Mouse (Mus musculus): ENCODE measurements around the gene Krt16.
"Not testable (repeated sequence)": the region's sequence is repeated elsewhere in the genome, so short reads cannot be mapped to it uniquely, and the experiment has no call there.

The Krt16 gene

DNA sequence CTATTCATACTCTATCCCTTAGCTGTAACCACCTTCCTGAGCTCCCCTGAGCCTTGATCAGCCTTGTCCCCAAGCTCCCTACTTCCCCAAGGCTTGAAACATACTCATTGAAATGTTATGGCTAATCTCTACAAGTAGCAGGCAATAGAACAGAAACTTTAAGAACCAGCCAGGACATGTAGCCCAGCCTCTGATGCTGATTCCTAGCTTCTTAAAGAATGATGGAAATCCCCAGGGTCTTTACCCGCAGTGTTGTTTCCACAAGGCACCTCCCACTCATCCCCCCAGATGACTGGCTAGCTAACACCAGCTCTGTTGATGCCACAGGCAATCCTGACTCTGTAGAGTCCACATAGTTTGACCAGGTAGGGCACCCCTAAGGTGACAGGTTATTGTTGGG is 9.3 kb upstream of the Krt16 start:
- no peak for DNase-seq (ENCODE audit: low spot score in 2 of 2)

DNA sequence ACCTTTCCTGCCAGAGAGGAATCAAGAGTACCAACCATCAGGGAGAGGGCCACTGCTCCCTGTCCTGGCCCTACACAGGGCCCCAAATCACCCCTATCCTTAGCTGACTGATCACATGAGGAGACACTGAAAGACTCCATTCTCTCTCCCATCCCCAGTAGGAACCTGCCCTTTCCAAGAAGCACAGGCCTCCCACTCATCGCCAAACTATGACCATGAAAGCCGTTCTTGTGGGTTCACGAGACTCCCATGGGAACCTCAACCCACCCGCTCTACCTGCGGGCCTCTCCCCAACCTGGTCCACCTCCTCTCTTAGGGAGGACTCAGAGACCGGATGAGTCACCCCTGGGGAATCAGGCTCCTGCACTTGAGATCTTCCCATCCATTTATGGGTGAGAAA is 6.8 kb upstream of the Krt16 start:
- DNase-seq (ENCODE audit: low spot score in 2 of 2): no peak

DNA sequence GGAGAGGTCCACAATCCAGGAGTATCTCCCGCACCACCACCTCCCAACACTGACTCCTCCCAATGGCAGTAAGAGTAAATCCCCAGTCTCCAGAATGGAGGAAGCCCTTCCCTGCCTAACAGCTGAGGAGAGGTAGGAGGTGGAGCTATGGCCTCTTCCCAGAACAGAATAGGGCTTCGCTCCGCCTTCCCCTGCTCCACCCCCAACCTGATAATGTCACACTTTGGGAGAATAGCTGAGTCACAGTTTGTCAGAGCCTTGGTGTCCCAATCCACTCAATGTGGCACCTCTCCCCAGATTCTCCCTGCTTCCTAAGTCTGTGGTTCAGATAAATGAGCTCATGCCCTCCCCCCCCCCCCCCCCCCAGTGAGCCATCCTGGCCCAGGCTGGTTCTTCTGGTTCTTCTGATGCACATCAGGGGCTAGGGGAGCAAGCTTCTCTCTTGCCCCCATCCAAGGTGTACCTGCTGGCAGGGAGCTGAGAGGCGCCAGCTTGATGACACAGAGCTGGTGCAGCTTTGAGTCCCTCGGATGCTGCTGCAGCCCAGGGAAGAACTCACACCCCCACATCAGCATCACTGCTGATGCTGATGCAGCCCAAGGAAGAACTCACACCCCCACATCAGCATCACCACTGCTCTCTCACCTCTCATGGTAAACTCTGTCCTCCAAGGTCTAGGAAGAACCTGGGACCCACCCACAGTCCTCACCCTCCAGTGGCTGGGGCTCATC is 5.8 kb upstream of the Krt16 start:
- DNase-seq (ENCODE audit: low spot score in 2 of 2): no peak

DNA sequence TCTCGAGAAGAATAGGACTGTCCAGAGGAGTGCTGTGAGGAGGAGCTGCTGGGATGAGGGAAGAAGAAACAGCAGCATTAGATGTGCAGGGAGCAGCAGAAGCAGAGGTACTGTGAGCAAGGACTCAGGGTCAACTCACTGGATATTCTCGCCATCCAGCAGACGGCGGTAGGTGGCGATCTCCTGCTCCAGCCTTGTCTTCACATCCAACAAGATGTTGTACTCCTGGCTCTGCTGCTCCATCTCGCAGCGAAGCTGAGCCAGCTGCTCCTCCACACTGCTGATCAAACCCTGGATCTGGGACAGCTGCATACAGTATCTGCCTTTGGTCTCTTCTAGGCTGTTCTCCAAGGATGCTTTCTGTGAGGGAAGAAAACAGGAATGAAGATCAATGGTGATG is 2.2 kb downstream of the Krt16 start:
- not testable (repeated sequence) for DNase-seq (ENCODE audit: low spot score in 2 of 2)

DNA sequence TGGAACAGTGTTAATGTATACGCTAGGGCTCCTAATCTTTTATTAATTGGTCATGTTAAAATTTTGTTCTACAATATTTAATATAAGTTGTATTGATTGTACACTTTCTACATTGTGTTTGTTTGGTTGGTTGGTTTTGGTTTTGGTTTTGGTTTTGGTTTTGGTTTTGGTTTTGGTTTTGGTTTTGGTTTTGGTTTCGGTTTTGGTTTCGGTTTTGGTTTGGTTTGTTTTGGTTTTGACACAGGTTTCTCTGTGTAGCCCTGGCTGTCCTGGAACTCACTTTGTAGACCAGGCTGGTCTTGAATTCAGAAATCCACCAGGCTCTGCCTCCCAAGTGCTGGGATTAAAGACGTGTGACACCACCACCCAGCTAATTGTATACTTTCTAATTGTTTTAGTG is 8.4 kb downstream of the Krt16 start:
- DNase-seq (ENCODE audit: low spot score in 2 of 2): not testable (repeated sequence)

DNA sequence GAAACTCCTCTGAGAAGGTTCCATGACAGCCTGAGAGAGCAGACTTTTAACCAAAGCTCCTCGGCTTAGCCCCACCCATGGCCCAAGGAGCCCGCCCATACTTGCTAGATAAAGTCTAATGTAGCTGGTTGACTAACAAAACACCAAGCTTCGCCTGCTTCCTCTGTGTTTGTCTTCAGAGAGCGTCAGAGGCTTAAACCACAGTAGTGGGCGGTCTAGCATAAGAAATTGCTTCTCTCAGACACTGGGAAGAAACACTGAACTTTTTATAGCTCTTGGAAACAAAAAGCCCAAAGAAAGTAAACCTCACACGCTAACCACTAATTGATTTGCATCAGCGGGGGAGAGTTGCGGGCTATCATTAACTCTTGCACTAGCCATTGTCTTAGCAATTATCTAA is 27.0 kb downstream of the Krt16 start:
- DNase-seq (ENCODE audit: low spot score in 2 of 2): no peak

DNA sequence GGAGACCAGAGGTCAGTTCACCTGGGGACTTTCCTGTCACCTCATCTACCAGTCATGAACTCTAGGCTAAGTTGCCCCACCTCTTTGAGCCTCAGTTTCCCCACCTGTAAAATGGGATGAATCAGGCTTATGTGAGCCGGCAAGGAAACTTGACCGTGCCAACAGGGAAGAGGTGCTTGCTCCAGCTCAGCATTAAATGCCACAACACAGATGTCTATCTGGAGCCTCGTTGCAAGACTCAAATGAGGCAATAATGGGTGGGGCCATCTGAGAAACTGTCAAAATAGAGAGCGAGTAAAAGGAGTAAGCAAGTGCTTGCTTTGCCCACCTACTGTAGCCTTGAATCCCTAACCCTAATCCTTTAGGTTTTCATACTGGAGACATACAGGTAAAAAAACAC is 29.4 kb downstream of the Krt16 start:
- DNase-seq (ENCODE audit: low spot score in 2 of 2): no peak

DNA sequence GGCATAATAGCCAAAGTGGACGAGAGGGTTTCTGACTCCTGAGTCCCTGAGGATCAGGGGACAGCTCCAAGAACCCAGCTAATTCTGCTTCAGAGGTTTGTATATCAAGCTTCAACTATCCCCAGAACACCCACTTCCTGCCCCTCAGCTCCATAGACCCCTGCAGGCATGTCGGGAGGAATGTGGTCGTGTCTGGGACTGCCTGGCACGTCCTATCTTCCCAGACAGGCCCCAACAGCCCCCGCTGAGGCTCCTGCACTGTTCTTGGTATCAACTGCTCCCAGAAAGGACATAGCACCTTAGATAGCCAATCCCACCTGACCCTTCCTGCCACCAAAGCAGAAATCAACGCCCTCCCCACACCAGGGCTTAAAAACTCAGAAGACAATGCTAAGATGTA is 40.2 kb downstream of the Krt16 start:
- DNase-seq (ENCODE audit: low spot score in 2 of 2): no peak

DNA sequence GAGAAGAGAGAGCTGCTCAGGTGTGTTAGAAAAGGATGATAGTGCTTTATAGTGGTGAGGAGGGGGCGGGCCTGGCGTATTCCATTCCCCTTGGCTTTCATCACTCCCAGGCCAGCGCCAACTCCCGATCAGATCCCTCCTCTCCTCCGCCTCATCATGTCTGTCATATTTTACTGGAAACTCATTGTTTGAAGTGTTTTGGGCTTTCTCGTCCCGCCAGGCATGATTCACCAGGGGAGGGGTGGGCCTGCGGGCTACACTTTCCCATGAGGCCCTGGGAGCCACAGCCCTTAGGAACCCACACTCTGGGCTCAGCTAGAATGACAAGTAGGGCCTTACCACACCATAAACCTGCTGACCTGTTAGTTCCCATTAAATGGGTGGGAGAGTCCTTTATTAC is 41.2 kb downstream of the Krt16 start, which contains the start of gene Krt14:
Krt14 (minus strand) TSS at position 51 of the 400 bp plus-strand sequence.
- no peak for DNase-seq (ENCODE audit: low spot score in 2 of 2)

DNA sequence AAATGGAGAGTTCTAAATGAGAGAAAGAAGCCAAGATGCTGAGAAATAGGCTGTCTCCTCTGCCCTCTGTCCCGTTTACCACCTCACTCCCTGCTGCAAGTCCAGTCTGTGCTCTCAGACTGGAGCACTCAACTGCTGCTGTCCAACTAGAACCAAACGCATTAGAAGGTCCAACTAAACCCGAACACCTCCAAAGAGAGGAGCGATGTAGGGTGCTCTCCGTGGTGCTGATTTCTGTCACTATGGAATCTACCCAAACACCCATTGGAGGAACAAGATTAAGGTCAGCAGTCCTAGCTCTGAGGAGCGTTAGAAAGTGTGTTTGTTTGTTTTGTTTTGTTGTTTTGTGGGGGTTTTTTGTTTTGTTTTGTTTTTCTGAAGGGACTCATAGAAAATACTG is 45.3 kb downstream of the Krt16 start:
- no peak for DNase-seq (ENCODE audit: low spot score in 2 of 2)

DNA sequence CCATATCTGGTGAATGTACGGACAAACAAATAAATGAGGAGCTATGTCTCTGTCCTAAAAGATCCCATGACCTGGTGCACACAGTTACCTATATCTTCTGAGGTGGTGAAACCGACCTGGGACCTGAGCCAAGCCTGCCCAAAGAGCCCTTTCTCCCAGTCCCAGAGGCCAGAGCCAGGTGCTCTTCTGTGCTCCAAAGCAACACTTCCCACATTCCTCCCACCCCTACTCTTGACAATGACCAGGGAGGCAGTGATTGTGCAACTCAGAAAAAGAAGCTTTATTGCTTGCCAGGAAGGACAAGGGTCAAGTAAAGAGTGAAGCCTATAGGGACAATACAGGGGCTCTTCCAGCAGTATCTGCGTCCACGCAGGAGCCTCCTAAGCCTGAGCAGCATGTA is 45.8 kb downstream of the Krt16 start:
- DNase-seq (ENCODE audit: low spot score in 2 of 2): no peak

DNA sequence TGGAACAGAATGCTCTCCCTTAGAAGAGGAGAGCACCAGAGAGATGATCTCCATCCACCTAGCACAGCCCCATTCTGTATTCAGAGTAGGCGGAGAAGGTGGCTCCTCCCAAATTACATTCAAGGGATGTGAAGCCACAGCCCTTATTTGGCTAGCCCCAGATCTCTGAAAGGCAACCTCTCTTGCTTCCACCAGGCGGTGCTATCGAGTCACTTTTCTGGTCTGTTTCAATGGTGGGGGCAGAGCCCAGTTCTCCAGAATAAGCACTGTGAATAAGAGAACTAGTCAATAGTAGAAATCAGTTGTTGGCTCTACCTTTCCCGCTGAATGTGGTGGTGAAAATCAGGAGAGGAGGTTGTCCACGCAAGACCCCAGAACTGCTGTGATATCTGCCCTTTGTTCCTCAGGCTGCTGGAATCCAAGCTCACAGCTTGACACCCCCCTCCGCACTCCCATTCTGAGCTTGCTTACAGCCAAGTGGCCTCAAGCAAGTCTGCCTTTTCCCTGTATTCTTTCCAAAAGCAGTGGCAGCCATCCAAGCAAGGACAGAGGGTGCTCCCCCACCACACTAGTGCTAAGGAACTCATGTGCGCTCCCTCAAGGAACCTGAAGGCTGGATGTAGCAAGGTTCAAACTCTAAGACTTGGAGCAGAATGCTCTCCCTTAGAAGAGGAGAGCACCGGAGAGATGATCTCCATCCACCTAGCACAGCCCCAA is 48.4 kb downstream of the Krt16 start:
- DNase-seq (ENCODE audit: low spot score in 2 of 2): no peak

DNA sequence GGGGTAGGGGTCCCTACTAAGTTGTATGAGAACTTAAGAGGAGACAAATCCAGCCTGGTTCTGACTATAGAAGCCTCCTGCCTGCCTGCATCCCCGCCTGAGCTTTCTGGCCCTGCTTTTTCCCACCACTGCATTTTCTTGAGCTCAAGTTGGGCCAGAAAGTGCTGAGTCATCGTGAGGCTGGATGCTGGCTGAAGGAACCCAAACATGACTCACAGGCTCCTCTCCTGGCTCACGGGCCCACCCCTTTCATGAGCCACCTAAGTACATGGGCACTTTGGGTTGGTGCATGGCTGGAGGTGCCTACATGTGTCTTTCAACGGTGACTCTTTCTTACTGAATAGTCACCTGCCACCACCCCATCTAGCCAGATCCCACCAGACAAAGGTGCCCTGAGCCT is 50.0 kb downstream of the Krt16 start:
- no peak for DNase-seq (ENCODE audit: low spot score in 2 of 2)

Measured in frontal cortex, postnatal 10 days (tissue).